Mouse (Mus musculus) heart, embryonic 12.5 days (tissue): ENCODE measurements around the gene Zfp526. TPM values are rescaled to one million over a fixed set of nuclear protein-coding genes. Genes with fewer than 3 reads are reported as not detected.

Source experiments
- ATAC-seq: fragments of 200-750 bp; cut with Nextera tagmentation; 2 replicates; pipeline ENCODE4 v1.8.0; 2017; ENCODE audit warnings: moderate TSS enrichment, moderate library complexity; ENCODE audit not compliant: insufficient number of reproducible peaks, low FRiP score
- H3K27ac ChIP-seq: fragments of 300-500 bp; sonication (generic); 2 replicates; pipeline ENCODE4 v1.5.1; 2016; ENCODE audit warnings: mild to moderate bottlenecking, moderate library complexity; ENCODE audit not compliant: poor library complexity, severe bottlenecking
- H3K27me3 ChIP-seq: fragments of 300-500 bp; sonication (generic); replicated peaks from 2 replicates; pipeline ENCODE4 v1.6.1; 2016; ENCODE audit warnings: mild to moderate bottlenecking, moderate library complexity
- H3K36me3 ChIP-seq: fragments of 300-500 bp; sonication (generic); 2 replicates; pipeline ENCODE4 v1.6.1; 2016; ENCODE audit warnings: mild to moderate bottlenecking, moderate library complexity
- H3K4me1 ChIP-seq: fragments of 300-500 bp; sonication (generic); replicated peaks from 2 replicates; pipeline ENCODE4 v1.6.1; 2016; ENCODE audit warnings: mild to moderate bottlenecking
- H3K4me2 ChIP-seq: fragments of 300-500 bp; sonication (generic); 2 replicates; pipeline ENCODE4 v1.6.1; 2016; ENCODE audit warnings: mild to moderate bottlenecking, moderate library complexity
- H3K4me3 ChIP-seq: fragments of 300-500 bp; sonication (generic); 2 replicates; pipeline ENCODE4 v1.5.1; 2016; ENCODE audit warnings: mild to moderate bottlenecking
- H3K9ac ChIP-seq: fragments of 300-500 bp; sonication (generic); 2 replicates; pipeline ENCODE4 v1.6.1; 2016; ENCODE audit warnings: mild to moderate bottlenecking, moderate library complexity
- H3K9me3 ChIP-seq: fragments of 300-500 bp; sonication (generic); replicated peaks from 2 replicates; pipeline ENCODE4 v1.6.1; 2016; ENCODE audit warnings: mild to moderate bottlenecking, moderate library complexity
- WGBS: fragments of 180-500 bp; shearing (Covaris S2); methylation state at CpG from one replicate; pipeline ENCODE4 v1.1.7; 2016; 5-methylcytosine and 5-hydroxymethylcytosine counted together
- polyA plus RNA-seq: library from polyadenylated mRNA; unstranded; fragments of >200 nt; fragmentation: Nextera tagmentation; extraction: Ambion mirVana; gene quantifications from 2 replicates; pipeline ENCODE4 v1.2.1, GENCODE M21; 2016

Gene Zfp526
- polyA plus RNA-seq, 1 experiment from 2014 or later, result 2.3 TPM

- H3K4me3 ChIP-seq, result no peak overlapping the region
- no peak overlapping the region for H3K27ac ChIP-seq
- H3K36me3 ChIP-seq, result peaks cover 89% of the 10 kb centered on the region
- no peaks in the 10 kb centered on the region for H3K9me3 ChIP-seq
- no peak overlapping the region for H3K9ac ChIP-seq
- no peak for ATAC-seq
- H3K4me1 ChIP-seq, result peaks cover 3% of the 10 kb centered on the region; the same call in 1 of the 2 replicates
- no peak overlapping the region for H3K4me2 ChIP-seq
- WGBS, result 85% methylated on average over 9 of the region's 9 CpGs
- no peaks in the 10 kb centered on the region for H3K27me3 ChIP-seq
These were observed 9.6 kb downstream of the Zfp526 start for GRCm38 (mm10) chr7:25230690-25231285.

- no peak for ATAC-seq
- peaks cover 75% of the 10 kb centered on the region for H3K36me3 ChIP-seq
- H3K27me3 ChIP-seq, result no peaks in the 10 kb centered on the region
- H3K9ac ChIP-seq, result no peak overlapping the region
- no peaks in the 10 kb centered on the region for H3K9me3 ChIP-seq
- H3K4me3 ChIP-seq, result no peak overlapping the region
- 58% methylated on average over 5 of the region's 5 CpGs for WGBS
- H3K4me2 ChIP-seq, result no peak overlapping the region
- peaks cover 12% of the 10 kb centered on the region for H3K4me1 ChIP-seq
- H3K27ac ChIP-seq, result no peak overlapping the region
These were observed 10.9 kb downstream of the Zfp526 start for GRCm38 (mm10) chr7:25232101-25232648.

GRCm38 (mm10) chr7:25233061-25233460 is 11.8 kb downstream of the Zfp526 start:
- Histone ChIP-seq H3K4me2 (no peak overlapping the region), H3K27ac (no peak overlapping the region), H3K27me3 (no peaks in the 10 kb centered on the region), H3K4me3 (no peak overlapping the region), H3K9me3 (no peaks in the 10 kb centered on the region), H3K9ac (no peak overlapping the region), H3K36me3 (peaks cover 66% of the 10 kb centered on the region), H3K4me1 (peaks cover 12% of the 10 kb centered on the region)
- WGBS, result 76% methylated on average over 2 of the region's 2 CpGs
- no peak for ATAC-seq

GRCm38 (mm10) chr7:25235526-25235925 is 14.3 kb downstream of the Zfp526 start:
- no peak overlapping the region for H3K4me2 ChIP-seq
- H3K4me3 ChIP-seq, result no peak overlapping the region
- H3K9ac ChIP-seq, result 0 out of 2 replicates have a peak overlapping the region, but pooled peaks have one; percentile 33

GRCm38 (mm10) chr7:25237249-25238014 is 16.2 kb downstream of the Zfp526 start, which contains the start of gene Gsk3a:
Gsk3a (minus strand) TSS chr7:25237851.
- Histone ChIP-seq H3K4me3 (peak within 1 kb of the TSS; percentile 77), H3K9me3 (no peaks in the 10 kb centered on the region), H3K27me3 (no peaks in the 10 kb centered on the region), H3K27ac (peak within 1 kb of the TSS; percentile 88), H3K4me2 (peak within 1 kb of the TSS; percentile 82), H3K9ac (peak within 1 kb of the TSS; percentile 94), H3K4me1 (peaks cover 26% of the 10 kb centered on the region), H3K36me3 (peaks cover 30% of the 10 kb centered on the region)
- WGBS, result 0% methylated on average over 66 of the region's 76 CpGs
- ATAC-seq, result peak; percentile 91

More at GRCm38 (mm10) chr7:25235526-25235925, 14.3 kb downstream of the Zfp526 start:
- Histone ChIP-seq H3K9me3 (no peaks in the 10 kb centered on the region), H3K4me1 (peaks cover 14% of the 10 kb centered on the region), H3K27me3 (no peaks in the 10 kb centered on the region), H3K36me3 (peaks cover 42% of the 10 kb centered on the region), H3K27ac (no peak overlapping the region)
- WGBS, result 91% methylated on average over 5 of the region's 5 CpGs
- no peak for ATAC-seq

- ATAC-seq, result peak; percentile 93
- H3K4me1 ChIP-seq, result peaks cover 26% of the 10 kb centered on the region
- peak overlapping the region; percentile 82 for H3K4me2 ChIP-seq
- H3K27ac ChIP-seq, result peak overlapping the region; percentile 88
- peak overlapping the region; percentile 77 for H3K4me3 ChIP-seq
- peak overlapping the region; percentile 94; the same call in 1 of the 2 replicates for H3K9ac ChIP-seq
- no peaks in the 10 kb centered on the region for H3K9me3 ChIP-seq
- under 1% methylated on average over 23 of the region's 23 CpGs for WGBS
- H3K27me3 ChIP-seq, result no peaks in the 10 kb centered on the region
- peaks cover 30% of the 10 kb centered on the region for H3K36me3 ChIP-seq
These were observed 16.9 kb downstream of the Zfp526 start for GRCm38 (mm10) chr7:25238015-25238706.

GRCm38 (mm10) chr7:25238829-25239623 is 17.8 kb downstream of the Zfp526 start:
- no peaks in the 10 kb centered on the region for H3K9me3 ChIP-seq
- peak overlapping the region; percentile 88 for H3K27ac ChIP-seq
- peaks cover 33% of the 10 kb centered on the region for H3K4me1 ChIP-seq
- H3K36me3 ChIP-seq, result peaks cover 30% of the 10 kb centered on the region
- peak overlapping the region; percentile 68 for H3K9ac ChIP-seq
- peak overlapping the region; percentile 77 for H3K4me3 ChIP-seq
- peak; percentile 49 for ATAC-seq
- H3K4me2 ChIP-seq, result peak overlapping the region; percentile 82
- H3K27me3 ChIP-seq, result no peaks in the 10 kb centered on the region
- 5% methylated on average over 30 of the region's 30 CpGs for WGBS

GRCm38 (mm10) chr7:25240631-25241030 is 19.4 kb downstream of the Zfp526 start:
- peaks cover 49% of the 10 kb centered on the region for H3K4me1 ChIP-seq

GRCm38 (mm10) chr7:25241062-25241461 is 19.8 kb downstream of the Zfp526 start:
- Histone ChIP-seq H3K27ac (peak overlapping the region; percentile 61), H3K4me1 (peaks cover 49% of the 10 kb centered on the region), H3K9me3 (no peaks in the 10 kb centered on the region), H3K27me3 (no peaks in the 10 kb centered on the region), H3K36me3 (peaks cover 44% of the 10 kb centered on the region), H3K4me2 (no peak overlapping the region), H3K9ac (no peak overlapping the region), H3K4me3 (no peak overlapping the region)
- ATAC-seq, result no peak
- 20% methylated on average over 2 of the region's 2 CpGs for WGBS

More at GRCm38 (mm10) chr7:25240631-25241030, 19.4 kb downstream of the Zfp526 start:
- H3K4me2 ChIP-seq, result no peak overlapping the region
- H3K9ac ChIP-seq, result no peak overlapping the region
- no peaks in the 10 kb centered on the region for H3K9me3 ChIP-seq
- H3K27me3 ChIP-seq, result no peaks in the 10 kb centered on the region
- peaks cover 39% of the 10 kb centered on the region for H3K36me3 ChIP-seq
- ATAC-seq, result no peak
- H3K4me3 ChIP-seq, result no peak overlapping the region
- WGBS, result 56% methylated on average over 7 of the region's 7 CpGs
- peak overlapping the region; percentile 61; the same call in 1 of the 2 replicates for H3K27ac ChIP-seq

GRCm38 (mm10) chr7:25243361-25243760 is 22.1 kb downstream of the Zfp526 start:
- H3K27me3 ChIP-seq, result no peaks in the 10 kb centered on the region
- WGBS, result 88% methylated on average over 4 of the region's 4 CpGs
- no peak overlapping the region for H3K4me2 ChIP-seq
- H3K27ac ChIP-seq, result no peak overlapping the region
- H3K36me3 ChIP-seq, result peaks cover 48% of the 10 kb centered on the region
- peaks cover 64% of the 10 kb centered on the region for H3K4me1 ChIP-seq
- no peak overlapping the region for H3K4me3 ChIP-seq
- H3K9ac ChIP-seq, result no peak overlapping the region
- no peaks in the 10 kb centered on the region for H3K9me3 ChIP-seq
- no peak for ATAC-seq
